Mouse (Mus musculus) forebrain, embryonic 10.5 days (tissue): ENCODE data around the gene Dsn1. TPM values are rescaled to one million over a fixed set of nuclear protein-coding genes. Genes with fewer than 3 reads are reported as not detected.

Source experiments
- DNase-seq: peaks from one replicate; pipeline ENCODE4 v3.0.0-alpha.2; 2017; ENCODE audit warnings: low spot score; ENCODE audit errors: extremely low spot score
- H3K27ac ChIP-seq: fragments of 300-500 bp; sonication (generic); 2 replicates; pipeline ENCODE4 v1.5.1; 2016; ENCODE audit warnings: mild to moderate bottlenecking
- H3K27me3 ChIP-seq: fragments of 300-500 bp; sonication (generic); 2 replicates; pipeline ENCODE4 v1.6.1; 2016; ENCODE audit warnings: mild to moderate bottlenecking; ENCODE audit not compliant: poor library complexity, severe bottlenecking
- H3K36me3 ChIP-seq: fragments of 300-500 bp; sonication (generic); replicated peaks from 2 replicates; pipeline ENCODE4 v1.6.1; 2016; ENCODE audit warnings: mild to moderate bottlenecking, moderate library complexity
- H3K4me1 ChIP-seq: fragments of 300-500 bp; sonication (generic); 2 replicates; pipeline ENCODE4 v1.6.1; 2016
- H3K4me3 ChIP-seq: fragments of 300-500 bp; sonication (generic); 2 replicates; pipeline ENCODE4 v1.5.1; 2016; ENCODE audit warnings: mild to moderate bottlenecking, moderate library complexity
- H3K9me3 ChIP-seq: fragments of 300-500 bp; sonication (generic); 2 replicates; pipeline ENCODE4 v1.6.1; 2016; ENCODE audit warnings: mild to moderate bottlenecking, moderate library complexity
- WGBS: fragments of 180-500 bp; shearing (Covaris S2); methylation state at CpG from one replicate; pipeline ENCODE4 v1.1.7; 2016; 5-methylcytosine and 5-hydroxymethylcytosine counted together
- polyA plus RNA-seq: library from polyadenylated mRNA; unstranded; fragments of >200 nt; fragmentation: Nextera tagmentation; extraction: Ambion mirVana; gene quantifications from 2 replicates; pipeline ENCODE4 v1.2.1, GENCODE M21; 2016

The Dsn1 gene
- polyA plus RNA-seq, 1 experiment from 2014 or later: 59.1 TPM

GRCm38 (mm10) chr2:156951301-156952094 lies 55.5 kb downstream of the Dsn1 start:
- no peak for DNase-seq
- H3K36me3 ChIP-seq: peaks cover 19% of the 10 kb centered on the region
- no peaks in the 10 kb centered on the region for H3K27me3 ChIP-seq
- H3K4me1 ChIP-seq: no peaks in the 10 kb centered on the region
- H3K4me3 ChIP-seq: no peak overlapping the region
- H3K27ac ChIP-seq: no peak overlapping the region
- 94% methylated on average over 10 of the region's 10 CpGs for WGBS
- no peaks in the 10 kb centered on the region for H3K9me3 ChIP-seq

GRCm38 (mm10) chr2:156950816-156951215 lies 56.1 kb downstream of the Dsn1 start:
- H3K27me3 ChIP-seq: no peaks in the 10 kb centered on the region
- H3K4me3 ChIP-seq: no peak overlapping the region
- no peak for DNase-seq
- H3K4me1 ChIP-seq: no peaks in the 10 kb centered on the region
- WGBS: 96% methylated on average over 3 of the region's 3 CpGs
- peaks cover 21% of the 10 kb centered on the region for H3K36me3 ChIP-seq
- no peak overlapping the region for H3K27ac ChIP-seq
- H3K9me3 ChIP-seq: no peaks in the 10 kb centered on the region

Other genes with a start within 250 kb of the Dsn1 start
- 79.0 and 80.3 TPM in 2 replicates for gene Myl9, start 231.7 kb downstream of the Dsn1 start, polyA plus RNA-seq
- gene Tgif2, start 167.1 kb downstream of the Dsn1 start, polyA plus RNA-seq: 108 and 109 TPM in 2 replicates
- 7.7 and 9.3 TPM in 2 replicates for gene 4930518I15Rik, start 149.2 kb downstream of the Dsn1 start, polyA plus RNA-seq
- 185 and 186 TPM in 2 replicates for gene Rab5if, start 144.0 kb downstream of the Dsn1 start, polyA plus RNA-seq
- 0.60 and 0.94 TPM in 2 replicates for gene Sla2, start 120.0 kb downstream of the Dsn1 start, polyA plus RNA-seq
- gene Ndrg3, start 15.1 kb downstream of the Dsn1 start, polyA plus RNA-seq: 44.6 and 46.4 TPM in 2 replicates
- gene Soga1, start 72.1 kb upstream of the Dsn1 start, polyA plus RNA-seq: 3.5 and 4.0 TPM in 2 replicates
- not detected in 2 replicates for gene Tldc2, start 79.9 kb upstream of the Dsn1 start, polyA plus RNA-seq
- 29.4 and 30.4 TPM in 2 replicates for gene Samhd1, start 128.1 kb upstream of the Dsn1 start, polyA plus RNA-seq
- gene Rbl1, start 197.4 kb upstream of the Dsn1 start, polyA plus RNA-seq: 27.2 and 30.5 TPM in 2 replicates